Mouse (Mus musculus) 416B (cell line): ENCODE results near the gene Gm20662.

ENCODE experiments used
- DNase-seq: peaks from one replicate; pipeline ENCODE4 v3.0.0; 2011; ENCODE audit warnings: low read depth

Gene Gm20662

DNA sequence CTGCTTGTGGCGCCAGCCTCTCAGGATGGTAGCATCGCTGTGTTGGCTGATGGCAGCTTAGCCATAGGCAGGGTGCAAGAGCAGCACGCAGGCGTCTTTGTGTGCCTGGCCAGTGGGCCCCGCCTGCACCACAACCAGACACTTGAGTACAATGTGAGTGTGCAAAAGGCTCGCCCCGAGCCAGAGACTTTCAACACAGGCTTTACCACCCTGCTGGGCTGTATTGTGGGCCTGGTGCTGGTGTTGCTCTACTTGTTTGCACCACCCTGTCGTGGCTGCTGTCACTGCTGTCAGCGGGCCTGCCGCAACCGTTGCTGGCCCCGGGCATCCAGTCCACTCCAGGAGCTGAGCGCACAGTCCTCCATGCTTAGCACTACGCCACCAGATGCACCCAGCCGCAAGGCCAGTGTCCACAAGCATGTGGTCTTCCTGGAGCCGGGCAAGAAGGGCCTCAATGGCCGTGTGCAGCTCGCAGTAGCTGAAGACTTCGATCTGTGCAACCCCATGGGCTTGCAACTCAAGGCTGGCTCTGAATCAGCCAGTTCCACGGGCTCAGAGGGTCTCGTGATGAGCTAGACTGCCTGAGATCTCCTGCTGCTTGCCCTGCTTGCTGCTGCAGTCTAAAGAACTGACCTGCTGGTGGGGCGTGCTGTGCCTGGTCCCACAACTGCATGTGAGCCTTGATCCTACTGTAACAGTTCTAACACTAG is 58.3 kb downstream of the Gm20662 start:
- DNase-seq = no peak

DNA sequence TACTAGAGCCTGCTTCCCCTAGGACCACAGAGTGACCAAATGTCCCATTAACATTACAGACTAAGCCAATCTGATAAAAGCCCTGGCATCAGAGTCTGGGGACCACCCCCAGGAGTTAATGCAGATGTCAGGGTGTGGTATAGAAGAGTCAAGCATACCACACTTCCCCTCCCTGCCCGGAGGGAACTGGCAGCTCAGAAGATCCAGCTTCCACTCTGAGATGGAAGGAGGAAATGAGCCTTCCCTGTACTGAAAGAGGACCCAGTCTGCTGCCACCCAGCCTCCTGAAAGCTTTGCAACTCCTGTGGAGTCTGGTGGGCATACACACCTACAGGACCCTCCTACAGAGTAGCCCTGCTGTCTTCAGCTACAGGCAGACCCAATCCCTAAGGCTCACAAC is 58.9 kb downstream of the Gm20662 start:
- DNase-seq = no peak

DNA sequence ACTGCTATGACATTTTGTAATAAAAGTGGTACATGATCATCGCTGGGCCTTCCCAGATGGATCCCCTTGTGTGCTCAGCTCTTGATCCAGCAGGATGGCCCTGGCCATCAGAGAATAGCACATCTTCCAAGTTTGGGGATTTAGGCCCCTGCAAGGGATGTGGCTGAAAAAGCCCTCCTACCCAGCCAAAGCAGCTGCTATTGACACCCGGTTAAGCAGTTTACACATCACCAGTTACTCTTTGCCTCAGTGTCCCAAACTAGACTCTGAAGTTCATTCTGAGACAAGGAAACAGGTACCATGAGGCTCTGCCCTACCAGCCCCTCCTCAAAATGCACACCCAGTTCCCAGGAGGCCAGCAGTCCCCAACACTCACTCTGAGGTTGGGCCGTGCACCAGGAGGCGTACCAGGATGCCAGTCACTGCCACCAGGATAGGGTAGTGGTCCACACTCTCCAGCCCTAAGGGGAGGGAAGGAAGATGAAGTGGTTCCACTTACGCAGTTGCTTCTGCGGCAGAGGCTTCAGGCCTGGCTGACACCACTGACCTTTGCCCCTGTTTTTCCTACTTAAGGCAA is 59.6 kb downstream of the Gm20662 start:
- DNase-seq = no peak

DNA sequence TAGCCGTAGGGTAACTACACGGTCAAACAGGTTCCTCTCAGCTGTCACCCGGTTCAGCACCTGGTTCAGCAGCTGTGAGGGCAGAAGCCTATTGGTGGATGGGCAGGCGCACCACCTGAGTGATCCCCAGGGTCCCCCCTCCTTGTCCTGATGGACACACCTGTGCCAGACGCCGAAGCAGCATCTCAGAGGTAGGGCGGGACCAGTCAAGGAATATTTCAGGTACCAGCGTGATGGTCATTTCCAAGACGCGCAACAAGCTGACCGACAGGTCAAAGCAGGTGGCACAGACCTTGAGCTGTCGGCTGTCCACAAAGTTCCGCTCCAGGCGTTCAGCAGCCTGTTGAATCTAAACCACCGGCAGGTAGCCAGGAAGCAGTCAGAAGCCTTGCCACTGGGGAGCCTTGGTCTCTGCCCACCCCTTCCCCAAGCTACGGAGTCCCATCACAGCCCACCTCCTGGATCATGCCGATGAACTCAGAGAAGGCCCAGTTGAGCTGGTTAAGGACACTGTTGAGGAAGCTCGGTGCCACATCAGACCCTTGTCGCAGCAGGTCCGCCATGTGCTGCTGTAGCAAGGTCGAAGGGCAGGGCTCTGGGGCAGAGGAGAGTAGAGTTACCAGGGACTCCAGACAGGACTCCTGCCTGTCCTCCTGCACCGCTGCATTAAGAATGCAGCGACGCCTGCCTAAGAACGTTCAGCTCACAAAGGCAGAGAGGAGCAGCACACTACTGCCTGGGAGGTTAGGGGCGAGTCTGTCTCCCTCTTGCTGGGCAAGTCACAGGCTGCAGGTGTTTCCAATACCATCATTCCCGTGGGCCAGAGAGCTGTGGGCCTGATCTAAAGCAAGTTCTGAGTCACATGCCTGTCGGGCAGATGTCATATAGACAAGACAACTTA is 60.5 kb downstream of the Gm20662 start:
- no peak for DNase-seq

DNA sequence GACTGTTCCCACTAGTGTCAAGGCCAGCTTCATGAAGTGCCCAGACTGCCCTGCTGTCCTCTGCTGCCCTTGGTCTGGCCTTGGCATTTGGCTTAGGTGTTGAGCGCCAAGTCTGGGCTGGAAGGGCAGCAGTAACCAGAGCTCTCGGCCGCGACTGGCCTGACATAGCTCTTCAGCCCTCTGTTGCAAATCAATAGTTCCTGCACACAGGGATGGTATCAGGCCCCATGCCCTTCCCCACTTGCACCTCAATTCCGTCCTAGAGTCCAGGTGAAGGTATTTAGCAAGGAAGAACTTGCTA is 61.1 kb downstream of the Gm20662 start:
- no peak for DNase-seq

DNA sequence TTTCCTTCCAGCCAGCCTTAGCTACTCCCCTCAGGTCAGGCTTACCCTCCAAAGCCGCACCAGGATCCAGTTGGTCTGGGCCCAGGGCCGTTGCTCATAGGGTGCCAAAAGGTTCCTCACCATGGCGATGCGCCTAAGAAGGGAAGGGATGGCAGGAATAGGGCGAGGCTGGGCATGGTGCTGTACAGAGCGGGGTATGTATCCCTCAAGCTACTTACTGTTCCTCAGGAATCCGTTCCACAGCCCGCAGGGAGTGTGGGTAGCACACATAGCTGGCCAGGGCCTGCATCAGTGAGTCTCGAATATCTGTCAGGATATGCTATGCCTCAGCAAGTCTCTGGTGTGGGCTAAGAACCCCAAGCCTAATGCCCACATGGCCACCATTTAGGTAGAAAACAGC is 62.1 kb downstream of the Gm20662 start:
- DNase-seq = no peak

DNA sequence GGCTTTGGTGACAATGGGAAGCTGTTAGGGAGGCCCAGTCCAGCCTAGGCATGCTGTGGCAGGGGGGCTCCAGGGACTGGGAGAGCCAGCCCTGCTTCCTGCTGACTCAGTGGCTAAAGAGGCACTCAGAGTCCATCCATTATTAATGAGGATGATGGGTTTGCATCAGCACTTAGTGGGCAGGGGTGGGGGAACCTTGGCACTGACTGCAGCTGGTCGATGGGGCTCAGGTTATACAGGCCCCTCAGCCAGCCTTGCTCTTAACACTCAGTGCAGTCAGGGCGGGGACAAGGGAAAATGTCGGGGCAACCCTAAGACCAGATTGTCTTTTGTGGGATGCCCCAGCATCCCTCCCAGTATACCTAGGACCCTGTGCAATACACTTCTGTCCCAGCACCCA is 66.0 kb downstream of the Gm20662 start:
- DNase-seq = no peak

DNA sequence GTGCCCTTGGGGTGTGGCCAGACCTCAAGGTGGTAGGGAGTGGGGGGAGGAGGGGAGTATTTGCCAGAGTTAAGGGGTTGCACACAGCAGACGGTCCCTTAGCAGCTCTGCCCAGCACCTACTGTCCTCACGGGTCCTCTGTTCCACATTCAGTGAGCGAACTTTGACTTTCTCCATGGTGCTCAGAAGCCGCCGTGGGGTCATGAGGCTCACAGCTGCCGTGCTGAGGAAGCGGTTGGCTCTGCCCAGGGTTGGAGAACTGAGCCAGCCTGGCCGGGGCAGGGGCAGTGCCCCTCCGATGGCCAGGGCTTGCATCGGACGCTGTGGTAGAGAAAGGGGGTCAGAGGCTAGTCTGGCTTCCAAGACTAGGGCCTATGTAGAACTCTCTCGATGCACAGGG is 67.2 kb downstream of the Gm20662 start:
- DNase-seq = no peak

DNA sequence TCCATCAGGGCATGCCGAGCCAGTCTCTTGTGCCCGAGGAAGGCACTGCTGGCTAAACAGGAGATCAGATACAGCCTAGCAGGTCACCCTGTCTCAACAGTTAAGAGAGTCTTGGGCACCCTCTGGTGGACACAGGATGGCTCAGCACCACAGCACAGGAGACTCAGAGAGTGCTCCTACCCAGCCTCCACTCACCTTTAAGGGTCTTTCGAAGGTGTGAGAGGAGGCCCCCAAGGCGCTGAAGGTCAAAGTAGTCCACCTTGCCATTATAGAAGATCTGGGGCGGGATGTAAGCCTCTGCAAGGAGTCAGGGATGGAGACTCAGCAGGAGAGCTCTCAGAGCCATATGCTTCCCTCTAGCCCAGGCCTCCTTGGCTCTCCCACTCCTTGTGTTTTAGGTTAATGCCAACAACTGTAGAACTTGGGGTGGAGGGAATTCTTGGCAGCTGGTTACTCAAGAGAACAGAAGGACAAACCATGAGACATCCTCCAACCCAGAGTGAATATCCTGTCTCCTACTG is 69.4 kb downstream of the Gm20662 start:
- peak; percentile 76 for DNase-seq

DNA sequence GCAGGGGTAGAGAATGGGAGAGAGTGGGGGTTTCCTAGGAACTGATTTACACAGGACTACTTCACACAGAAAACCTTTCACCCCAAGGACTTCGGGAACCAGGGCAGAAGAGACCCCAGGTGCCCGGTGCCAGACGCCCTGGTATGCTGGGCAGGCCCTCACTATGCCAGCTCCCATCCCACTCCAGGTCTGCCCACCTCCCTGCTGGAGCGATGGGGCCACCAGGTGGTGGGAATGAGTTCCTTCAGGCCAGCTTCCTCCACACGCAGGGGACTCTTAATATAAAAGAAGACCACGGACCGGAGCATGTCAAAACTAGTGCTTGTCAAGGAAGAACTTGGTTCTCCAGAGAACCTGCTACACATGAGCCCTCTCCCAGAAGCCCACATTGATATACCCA is 71.0 kb downstream of the Gm20662 start:
- DNase-seq = no peak

DNA sequence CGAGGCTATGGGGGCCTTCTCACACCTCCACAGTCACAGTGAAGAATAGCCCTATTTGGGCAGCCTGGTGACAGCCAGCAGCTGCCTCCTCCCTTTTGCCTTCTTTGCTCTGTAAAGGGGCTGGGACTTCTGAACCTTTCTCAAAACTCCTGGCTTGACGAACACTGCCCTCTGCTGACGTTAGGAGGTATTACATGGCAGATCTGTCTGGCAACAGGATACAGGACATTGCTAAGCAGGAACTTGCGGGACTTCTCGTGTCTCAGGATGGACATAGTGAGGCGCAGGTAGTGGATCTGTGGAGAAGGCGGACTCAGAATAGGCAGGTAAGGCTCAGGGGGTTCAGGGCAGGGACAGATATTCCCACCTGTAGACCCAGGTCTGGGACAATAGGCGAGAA is 71.8 kb downstream of the Gm20662 start:
- peak; percentile 89 for DNase-seq

DNA sequence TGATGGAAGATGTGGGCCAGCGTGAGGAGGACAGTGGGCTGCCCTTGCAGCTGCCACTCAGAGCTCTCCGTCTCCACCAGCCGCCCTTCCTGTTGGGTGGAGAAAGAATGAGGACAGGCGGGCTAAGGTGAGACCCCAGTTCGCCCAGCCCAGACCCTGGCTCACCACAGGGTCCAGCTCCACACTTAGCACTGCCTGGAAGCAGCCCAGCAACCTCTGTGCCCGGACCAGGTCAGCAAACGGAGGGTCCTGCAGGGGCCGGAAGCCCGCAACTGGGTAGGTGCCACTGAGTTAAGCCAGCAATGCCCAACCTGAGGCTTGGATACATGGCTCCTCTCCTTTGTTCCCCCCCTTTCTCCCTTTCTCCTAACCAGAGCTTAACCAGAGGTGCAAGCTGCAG is 72.9 kb downstream of the Gm20662 start:
- DNase-seq = no peak

DNA sequence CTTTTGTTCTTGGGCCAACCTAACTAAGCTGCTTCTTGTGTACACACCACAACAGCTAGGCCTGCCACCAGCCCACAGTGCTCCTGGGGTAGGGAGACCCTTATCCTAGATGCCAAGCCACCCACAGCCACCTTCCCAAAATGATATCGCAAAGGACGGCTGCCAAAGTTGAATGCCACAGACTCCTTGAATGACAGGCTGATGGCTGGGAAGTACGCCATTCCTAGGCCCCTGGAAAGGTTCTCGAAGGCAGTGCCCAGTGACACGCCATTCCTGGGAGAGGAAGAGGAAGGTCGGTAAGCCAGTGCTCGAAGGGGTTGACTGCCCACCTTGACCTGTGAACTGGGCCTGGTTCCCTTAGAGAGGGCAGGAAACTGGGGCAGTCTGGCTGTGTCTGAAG is 73.4 kb downstream of the Gm20662 start:
- no peak for DNase-seq

DNA sequence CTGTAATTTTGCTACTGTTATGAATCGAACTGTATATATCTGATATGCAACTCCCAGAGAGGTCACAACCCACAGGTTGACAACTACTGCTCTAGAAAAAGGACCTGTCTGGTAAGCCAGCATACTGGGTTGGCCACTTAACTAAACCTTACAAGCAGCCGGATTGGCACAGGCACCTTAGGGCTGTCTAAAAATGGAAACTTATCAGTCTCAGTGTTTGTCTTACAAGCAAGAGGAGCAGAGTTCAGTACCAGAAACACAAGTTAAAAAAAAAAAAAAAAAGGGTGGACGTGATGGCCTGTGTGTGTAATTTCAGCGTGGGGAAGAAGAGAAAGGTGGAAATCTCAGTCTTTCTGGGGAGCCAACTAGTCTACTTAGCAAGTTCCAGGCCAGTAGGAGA is 75.7 kb downstream of the Gm20662 start:
- no peak for DNase-seq

DNA sequence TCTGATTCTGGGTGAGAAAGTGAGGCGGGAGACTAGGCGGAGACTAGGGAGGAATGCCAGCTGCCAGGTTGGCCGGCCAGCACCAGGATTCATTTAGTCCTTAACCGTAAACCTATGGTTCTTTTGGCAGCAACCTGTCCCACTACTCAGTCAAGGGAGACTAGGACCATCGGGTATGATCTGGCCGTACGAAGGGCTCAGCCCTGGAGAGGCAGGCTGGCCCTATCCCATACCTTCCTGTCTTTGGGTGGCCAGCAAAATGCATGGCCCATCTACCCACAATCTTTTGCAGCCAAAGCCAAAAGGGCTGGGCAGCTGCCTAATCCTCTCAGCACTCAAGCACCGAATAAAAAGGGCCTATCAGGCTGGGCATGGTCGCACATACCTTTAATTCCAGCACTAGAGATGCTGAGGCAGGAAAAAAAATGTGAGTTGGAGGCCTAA is 76.4 kb downstream of the Gm20662 start:
- no peak for DNase-seq

DNA sequence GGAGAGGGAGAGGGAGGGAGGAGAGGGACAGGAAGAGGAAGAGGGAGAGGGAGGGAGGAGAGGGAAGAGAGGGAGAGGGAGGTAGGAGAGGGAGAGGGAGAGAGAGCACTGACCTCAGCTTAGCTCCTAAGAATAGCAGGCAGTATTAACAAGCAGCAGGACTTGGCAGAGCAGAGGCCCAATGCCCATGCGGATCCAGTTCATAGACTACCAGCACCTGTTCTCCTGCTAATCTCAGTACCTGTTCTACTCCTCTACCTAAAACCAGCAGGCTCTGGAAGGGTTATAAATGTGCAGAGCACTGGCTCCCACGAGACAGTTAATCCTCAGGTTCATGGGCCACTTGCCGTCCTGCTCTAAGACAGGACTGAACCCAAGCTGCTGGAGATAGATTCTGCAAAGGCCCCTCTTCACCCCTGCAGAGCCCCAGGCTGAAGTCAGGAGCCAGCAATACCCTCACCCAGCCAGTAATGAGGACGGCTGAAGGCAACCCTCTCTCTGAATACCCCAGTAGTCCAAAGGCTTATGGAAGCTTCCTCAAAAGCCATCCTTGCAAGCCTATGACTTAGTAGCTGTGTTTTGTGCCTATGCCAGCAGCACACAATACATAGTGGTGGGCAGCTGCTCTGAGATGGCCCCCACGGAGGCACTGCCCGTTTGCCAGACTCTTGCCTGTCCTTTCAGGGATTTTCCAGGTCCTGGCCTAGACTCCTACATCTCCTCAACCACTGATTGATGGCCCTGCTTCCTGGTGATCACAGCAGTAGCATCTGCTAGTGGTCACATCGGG is 77.2 kb downstream of the Gm20662 start:
- no peak for DNase-seq

DNA sequence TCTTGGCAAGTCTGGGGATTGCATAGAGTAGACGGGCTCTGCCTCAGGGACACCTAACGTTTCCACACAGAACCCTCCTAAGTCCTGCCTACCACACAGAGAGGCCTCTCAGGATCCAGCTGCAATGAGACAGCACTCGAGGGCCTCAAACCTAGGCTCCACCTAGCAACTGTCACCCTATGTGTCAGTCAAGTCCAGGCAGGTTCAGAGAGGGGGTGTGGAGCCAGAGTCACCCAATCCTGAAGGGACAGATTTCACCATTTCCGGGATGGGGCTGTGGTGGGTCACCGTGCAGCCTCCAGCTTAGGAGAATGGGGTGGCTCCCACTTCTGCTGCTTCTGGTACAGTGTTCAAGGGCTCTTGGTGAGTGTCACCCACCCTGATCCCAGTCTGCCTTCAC is 84.0 kb downstream of the Gm20662 start, which contains the start of gene Mst1:
Gene Mst1 (plus strand): TSS at position 269 of the 400 bp plus-strand sequence.
- DNase-seq = peak; percentile 73

DNA sequence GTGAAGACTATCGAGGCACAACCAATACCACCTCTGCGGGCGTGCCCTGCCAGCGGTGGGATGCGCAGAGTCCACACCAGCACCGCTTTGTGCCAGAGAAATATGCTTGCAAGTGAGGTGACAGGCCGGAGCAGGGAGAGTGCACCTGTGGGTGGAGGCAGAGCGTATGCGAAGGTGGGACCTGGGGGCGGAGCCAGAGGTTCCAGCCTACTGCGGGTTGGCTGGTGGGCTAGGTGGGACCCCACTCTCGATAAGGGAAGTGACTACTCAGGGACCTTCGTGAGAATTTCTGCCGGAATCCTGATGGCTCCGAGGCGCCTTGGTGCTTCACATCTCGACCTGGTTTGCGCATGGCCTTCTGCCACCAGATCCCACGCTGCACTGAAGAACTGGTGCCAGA is 86.4 kb downstream of the Gm20662 start:
- DNase-seq = no peak

DNA sequence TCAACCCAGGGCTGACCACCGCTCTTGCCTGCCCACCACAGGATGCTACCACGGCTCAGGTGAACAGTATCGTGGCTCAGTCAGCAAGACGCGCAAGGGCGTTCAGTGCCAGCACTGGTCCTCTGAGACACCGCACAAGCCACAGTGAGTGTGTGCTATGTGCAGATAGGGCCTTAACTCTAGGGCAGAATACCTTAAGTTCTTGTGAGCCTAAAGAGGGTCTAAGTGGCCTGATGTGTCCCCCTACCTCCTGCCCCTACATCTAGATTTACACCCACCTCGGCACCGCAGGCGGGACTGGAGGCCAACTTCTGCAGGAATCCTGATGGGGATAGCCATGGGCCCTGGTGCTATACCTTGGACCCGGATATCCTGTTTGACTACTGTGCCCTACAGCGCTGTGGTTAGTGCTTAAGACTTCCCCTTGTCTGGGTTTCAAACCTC is 86.9 kb downstream of the Gm20662 start, which contains the start of gene Rnf123:
Gene Rnf123 (minus strand): TSS at position 359 of the 444 bp plus-strand sequence.
- no peak for DNase-seq

DNA sequence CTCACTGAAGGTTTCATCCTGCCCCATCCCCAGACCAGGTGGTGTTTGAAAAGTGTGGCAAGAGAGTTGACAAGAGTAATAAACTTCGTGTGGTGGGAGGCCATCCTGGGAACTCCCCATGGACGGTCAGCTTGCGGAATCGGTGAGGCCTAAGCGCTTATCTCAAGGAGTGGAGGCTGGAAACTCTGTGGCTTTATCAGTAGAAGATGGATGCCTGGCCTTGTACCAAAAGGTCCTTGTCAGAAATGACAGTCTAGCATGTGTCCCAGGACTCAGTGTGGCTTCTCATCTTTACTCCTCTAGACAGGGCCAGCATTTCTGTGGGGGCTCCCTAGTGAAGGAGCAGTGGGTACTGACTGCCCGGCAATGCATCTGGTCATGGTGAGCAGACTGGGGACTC is 87.4 kb downstream of the Gm20662 start:
- DNase-seq = no peak

DNA sequence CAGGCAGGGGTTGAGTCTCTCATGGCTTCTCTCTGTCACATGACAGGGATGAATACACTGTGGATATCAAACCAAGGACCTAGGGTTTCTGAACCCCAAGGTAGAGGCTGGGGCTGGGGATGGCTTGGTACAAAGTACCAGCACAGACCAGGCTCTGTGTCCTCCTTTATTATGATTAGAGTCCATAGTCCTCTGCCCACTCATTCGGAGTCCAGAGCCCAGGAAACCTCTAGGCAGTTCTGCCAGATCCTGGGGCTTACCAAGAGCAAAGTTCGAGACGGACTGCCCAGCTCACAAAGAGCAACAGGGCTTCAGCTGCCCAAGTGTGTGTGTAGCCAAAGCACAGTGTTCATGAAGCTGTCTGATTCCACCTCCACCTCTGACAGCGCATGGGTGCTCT is 89.1 kb downstream of the Gm20662 start:
- DNase-seq = no peak

DNA sequence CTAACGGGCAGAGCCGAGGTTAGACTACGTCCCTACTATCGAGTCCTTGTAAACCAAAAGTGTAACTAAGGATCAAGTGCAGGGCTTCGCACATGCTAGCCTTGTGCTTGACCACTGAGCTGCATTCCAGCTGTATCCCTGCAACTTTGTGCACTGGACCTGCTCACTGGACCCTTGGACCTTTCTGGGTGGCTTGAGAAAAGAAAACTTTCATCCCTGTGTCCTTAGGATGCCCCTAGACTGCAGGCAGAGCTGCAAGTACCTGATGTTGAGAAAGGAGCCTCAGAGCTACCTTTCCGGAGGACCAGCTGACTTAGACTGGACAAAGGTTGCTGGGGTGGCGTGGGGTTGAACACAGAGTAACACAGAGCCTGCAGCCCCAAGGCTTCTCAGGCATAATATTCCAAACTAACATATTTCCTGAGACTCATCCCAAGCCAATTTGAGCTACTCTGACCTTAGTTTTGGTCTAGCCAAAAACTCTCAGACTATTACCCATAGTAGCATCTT is 94.5 kb downstream of the Gm20662 start:
- DNase-seq = no peak
